Mouse (Mus musculus): ENCODE measurements at regions not wholly inside any gene's neighbourhood (a gene's known extent, or its start where the extent isn't known, plus 50 kb on each side); places are given as distances from the start of the nearest gene placed in this dataset.

GRCm38 (mm10) chr7:125250385-125250784 is 194.1 kb upstream of the Kdm8 start:
- DNase-seq (ENCODE audit: inconsistent age in 2 of 2, low spot score in 1 of 2) = no peak

GRCm38 (mm10) chr7:125250970-125251585 is 193.4 kb upstream of the Kdm8 start:
- peak in 1 of 2 experiments; percentile 21 for DNase-seq (ENCODE audit: inconsistent age in 2 of 2, low spot score in 1 of 2)

DNA sequence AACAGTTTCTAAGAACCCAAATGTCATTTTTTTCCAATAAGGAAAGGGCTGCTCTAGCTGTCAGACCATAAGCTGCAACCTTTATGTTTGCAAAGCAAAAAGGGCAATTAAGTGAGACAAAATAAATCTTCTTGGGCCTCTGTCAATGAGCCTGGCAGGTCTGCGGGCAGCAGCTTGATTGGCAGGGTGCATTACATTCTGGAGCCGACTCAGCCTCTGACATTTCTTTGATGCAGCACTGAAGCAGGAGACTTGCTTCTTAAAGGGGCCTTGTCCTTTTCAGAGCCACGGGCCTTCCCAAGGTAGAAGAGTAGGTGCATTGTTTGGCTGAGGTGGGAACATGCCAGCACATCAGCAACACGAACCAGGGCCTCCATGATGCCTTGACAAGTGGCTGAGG is 190.2 kb upstream of the Kdm8 start:
- no peak for DNase-seq (ENCODE audit: inconsistent age in 2 of 2, low spot score in 1 of 2)

DNA sequence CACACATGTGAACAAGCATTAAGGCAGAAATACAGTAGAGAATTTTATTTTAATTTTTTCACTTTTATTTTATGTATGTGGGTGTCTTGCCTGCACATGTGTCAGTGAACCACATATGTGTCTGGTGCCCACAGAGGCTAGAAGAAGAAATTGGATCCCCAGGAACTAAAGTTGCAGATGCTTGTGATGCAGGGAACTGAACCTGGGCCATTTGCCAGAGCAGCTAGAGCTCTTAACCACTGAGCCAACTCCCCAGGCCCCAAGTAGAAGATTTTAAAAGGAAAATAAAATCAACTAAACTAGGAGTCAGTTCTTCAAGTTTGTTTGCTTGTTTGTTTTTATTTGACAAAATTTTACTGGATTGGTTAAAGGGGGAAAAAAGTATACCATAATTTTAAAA is 185.5 kb upstream of the Kdm8 start:
- DNase-seq (ENCODE audit: inconsistent age in 2 of 2, low spot score in 1 of 2) = no peak

- no peak for DNase-seq (ENCODE audit: inconsistent age in 2 of 2, low spot score in 1 of 2)
Measured at GRCm38 (mm10) chr7:125262133-125262532, 182.3 kb upstream of the Kdm8 start.

DNA sequence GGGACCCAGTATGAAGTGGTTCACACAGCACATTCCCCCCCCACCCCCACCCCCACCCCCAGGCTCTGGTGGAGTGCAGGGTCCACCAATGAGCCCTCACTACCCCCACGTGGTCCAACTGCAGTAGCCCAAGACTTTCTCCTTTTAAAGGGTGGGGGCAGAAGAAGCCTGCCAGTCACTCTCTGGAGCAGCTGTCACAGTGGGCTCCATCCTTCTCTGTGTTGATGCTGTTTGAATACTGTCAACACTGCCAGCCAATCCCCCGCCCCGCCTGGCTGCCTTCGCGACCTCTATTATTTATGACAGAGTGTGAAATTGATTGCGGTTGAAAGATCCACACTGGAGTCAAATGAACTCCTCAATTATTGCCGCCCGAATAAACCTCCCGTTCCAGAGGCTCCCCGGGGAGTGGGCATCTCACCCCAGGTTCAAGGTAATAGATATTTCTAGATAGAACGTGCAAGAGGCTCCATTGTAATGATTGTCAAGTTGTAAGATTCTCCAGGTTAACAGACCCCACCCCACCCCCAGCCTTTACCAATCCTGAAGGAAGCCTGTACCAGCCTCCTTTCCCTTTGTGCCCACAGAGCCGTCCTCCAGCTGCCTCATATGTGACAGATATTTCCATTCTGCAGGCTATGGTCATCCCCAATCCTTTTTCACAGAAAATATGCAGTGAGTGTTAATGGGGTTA is 181.7 kb upstream of the Kdm8 start:
- DNase-seq (ENCODE audit: inconsistent age in 2 of 2, low spot score in 1 of 2) = no peak

- no peak for DNase-seq (ENCODE audit: inconsistent age in 2 of 2, low spot score in 1 of 2)
Measured at GRCm38 (mm10) chr7:125263756-125264155, 180.7 kb upstream of the Kdm8 start.

- DNase-seq (ENCODE audit: inconsistent age in 2 of 2, low spot score in 1 of 2) = peak in 1 of 2 experiments; percentile 29
Measured at GRCm38 (mm10) chr7:125270711-125271110, 173.8 kb upstream of the Kdm8 start.

GRCm38 (mm10) chr7:125271356-125271755 is 173.1 kb upstream of the Kdm8 start:
- peak; percentile 50 to 79 for DNase-seq (ENCODE audit: inconsistent age in 2 of 2, low spot score in 1 of 2)

GRCm38 (mm10) chr7:125281371-125281770 is 163.1 kb upstream of the Kdm8 start:
- peak in 1 of 2 experiments; percentile 38 for DNase-seq (ENCODE audit: inconsistent age in 2 of 2, low spot score in 1 of 2)

DNA sequence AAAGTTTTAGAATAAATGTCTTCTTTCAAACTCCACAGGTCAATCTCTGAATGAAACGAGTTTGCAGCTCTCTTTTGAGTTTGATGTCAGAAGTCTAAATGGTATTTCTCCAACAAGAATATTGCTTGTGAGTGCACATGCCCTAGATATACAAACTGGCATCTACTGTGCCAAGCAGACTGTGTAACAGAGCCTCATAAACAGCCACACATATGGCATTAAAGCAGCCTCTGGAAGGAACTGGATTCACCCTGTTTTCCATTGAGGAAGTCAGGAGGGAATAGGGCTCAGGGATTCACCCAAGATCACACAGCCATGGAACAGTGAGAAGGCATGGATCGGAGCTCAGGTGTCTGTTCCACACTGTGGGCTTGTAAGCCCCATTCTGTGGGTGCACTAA is 149.2 kb upstream of the Kdm8 start:
- DNase-seq (ENCODE audit: inconsistent age in 2 of 2, low spot score in 1 of 2) = no peak

DNA sequence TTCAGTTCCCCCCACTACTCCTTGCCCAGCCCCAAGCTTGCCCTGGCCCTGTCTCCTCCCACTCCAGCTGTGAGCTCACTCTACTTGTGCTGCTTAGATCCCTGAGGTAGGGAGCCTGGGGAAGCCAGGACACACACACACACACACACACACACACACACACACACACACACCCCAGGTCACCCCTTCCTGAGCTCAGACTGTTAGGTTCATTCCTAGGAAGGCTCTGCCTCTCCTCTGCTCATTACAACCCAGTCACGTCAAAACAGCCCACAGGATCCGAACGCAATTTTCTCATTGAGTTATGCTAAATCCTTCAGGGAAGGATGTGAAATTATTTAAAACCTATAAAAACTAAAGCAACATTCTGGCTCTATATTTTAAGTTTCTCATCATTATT is 136.0 kb upstream of the Kdm8 start:
- no peak for DNase-seq (ENCODE audit: inconsistent age in 2 of 2, low spot score in 1 of 2)

- DNase-seq (ENCODE audit: inconsistent age in 2 of 2, low spot score in 1 of 2) = no peak
Measured at GRCm38 (mm10) chr7:125310971-125311370, 133.5 kb upstream of the Kdm8 start.

GRCm38 (mm10) chr7:125313604-125314003 is 130.9 kb upstream of the Kdm8 start:
- no peak for DNase-seq (ENCODE audit: inconsistent age in 2 of 2, low spot score in 1 of 2)

DNA sequence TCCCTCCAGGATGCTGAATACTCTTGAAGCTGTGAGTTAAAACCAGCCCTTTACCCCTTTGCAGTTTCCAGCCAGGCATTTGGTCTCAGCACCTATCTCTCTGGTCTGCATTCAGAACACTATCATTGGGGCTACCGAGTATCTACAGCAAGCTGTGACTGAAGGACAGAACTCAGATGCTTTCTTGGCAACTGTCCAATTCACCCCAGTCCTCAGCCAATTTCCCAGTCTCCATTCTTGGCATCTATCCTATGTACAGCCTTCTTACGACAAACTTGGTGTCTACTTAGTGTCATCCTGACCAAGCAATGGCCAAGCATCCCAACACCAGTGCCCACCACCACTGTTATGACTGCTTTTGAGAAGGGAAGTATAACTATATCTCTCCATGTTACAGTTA is 109.7 kb upstream of the Kdm8 start:
- no peak for DNase-seq (ENCODE audit: inconsistent age in 2 of 2, low spot score in 1 of 2)

- peak in 1 of 2 experiments; percentile 39 for DNase-seq (ENCODE audit: inconsistent age in 2 of 2, low spot score in 1 of 2)
Measured at GRCm38 (mm10) chr7:125335586-125336165, 108.8 kb upstream of the Kdm8 start.

GRCm38 (mm10) chr7:125336826-125337225 is 107.7 kb upstream of the Kdm8 start:
- DNase-seq (ENCODE audit: inconsistent age in 2 of 2, low spot score in 1 of 2) = no peak

DNA sequence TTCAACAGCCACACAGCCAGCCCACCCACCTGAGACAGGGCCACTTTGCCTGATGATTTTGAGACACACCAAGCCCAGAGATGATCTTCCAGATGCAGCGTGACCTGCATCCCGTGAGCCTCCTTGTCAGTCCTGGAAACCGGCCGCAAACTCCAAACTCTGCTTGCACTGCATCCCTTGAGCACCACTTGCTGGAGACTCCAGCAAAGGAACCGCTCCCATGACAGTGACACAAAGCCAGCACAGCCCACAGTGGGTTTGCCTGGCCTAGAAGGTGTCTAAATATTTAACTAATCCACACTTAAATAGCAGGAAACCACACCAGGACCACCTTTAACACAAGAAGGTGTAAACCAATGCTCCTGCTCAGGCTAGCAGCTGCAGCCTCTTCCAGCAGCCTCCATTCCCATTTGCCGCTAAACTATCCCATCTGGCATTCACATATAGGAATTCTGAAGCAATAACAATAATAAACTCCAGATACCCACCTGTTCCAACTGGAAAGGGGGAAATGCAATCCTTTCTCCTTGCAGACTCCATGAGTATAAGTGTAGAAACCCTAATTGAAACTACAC is 106.2 kb upstream of the Kdm8 start:
- DNase-seq (ENCODE audit: inconsistent age in 2 of 2, low spot score in 1 of 2) = no peak

DNA sequence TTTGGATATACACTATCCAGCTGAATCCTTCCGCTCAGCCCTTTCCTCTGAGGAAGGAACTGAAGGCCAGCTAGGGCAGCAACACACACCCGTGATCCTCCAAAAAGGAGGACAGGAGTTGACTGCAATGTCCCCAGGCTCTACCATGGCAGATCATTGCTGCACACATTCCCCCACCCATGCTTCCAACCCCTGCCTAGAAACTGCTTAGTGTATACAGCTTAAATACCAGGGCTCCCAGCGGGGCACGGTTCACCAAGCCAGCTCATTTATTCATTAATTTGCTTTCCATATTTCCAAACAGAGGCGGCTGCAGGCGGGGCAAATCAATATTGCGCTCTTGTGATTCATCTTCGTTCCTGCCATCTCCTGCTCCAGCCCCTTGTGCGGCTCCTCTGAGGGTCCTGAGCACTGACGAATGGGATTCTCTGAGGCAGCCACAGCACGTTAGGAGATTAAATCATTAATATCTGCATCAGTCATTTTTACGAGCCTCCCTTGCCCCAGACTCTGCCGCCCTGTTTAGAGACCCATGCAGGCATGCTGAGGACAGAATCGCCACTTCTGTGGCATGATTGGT is 104.1 kb upstream of the Kdm8 start:
- DNase-seq (ENCODE audit: inconsistent age in 2 of 2, low spot score in 1 of 2) = no peak

- no peak for DNase-seq (ENCODE audit: inconsistent age in 2 of 2, low spot score in 1 of 2)
Measured at GRCm38 (mm10) chr7:125349606-125350005, 94.9 kb upstream of the Kdm8 start.

DNA sequence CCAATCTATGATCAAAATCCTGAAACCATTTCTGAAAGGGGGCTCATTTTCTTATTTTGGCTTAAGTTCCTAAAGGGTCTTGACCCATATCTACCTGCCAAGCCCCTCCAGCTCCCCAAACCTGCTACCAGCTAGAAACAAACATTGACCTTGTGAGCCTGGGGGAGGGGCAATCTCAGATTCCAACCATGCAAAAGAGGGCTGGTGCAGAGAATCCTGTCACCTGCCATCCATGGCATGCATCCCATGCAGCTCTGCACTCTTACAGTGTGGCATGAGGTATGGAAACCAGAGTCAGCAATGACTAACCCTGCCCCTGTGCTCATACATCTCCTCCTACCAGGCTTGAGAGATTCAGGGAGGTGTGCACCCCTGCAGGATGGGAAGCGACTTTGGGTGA is 90.3 kb upstream of the Kdm8 start:
- no peak for DNase-seq (ENCODE audit: inconsistent age in 2 of 2, low spot score in 1 of 2)

GRCm38 (mm10) chr7:125354956-125355355 is 89.5 kb upstream of the Kdm8 start:
- no peak for DNase-seq (ENCODE audit: inconsistent age in 2 of 2, low spot score in 1 of 2)

All from adrenal gland, adult (tissue).